Mouse (Mus musculus) myocyte (in vitro differentiated cells): ENCODE data around the gene Cirbp.

Experiments
- CEBPB ChIP-seq: IDR thresholded peaks from 2 replicates; pipeline ENCODE4 v1.6.1; 2011; ENCODE audit warnings: mild to moderate bottlenecking, moderate library complexity; ENCODE audit not compliant: poor library complexity, insufficient read depth, severe bottlenecking
- MAX ChIP-seq: IDR thresholded peaks from one replicate; pipeline ENCODE4 v1.6.1; 2011; ENCODE audit warnings: low read depth, mild to moderate bottlenecking, control low read depth
- MYOG ChIP-seq, 3 experiments: IDR thresholded peaks; one replicate each; pipeline ENCODE4 v1.6.1; 2011; ENCODE audit warnings: control low read depth in 2 of 3, low read depth in 2 of 3, mild to moderate bottlenecking in 2 of 3; ENCODE audit not compliant: insufficient read length in 2 of 3, control insufficient read depth in 1 of 3, insufficient read depth in 1 of 3
- POLR2A ChIP-seq: IDR thresholded peaks from one replicate; pipeline ENCODE4 v1.6.1; 2011; ENCODE audit warnings: low read depth, mild to moderate bottlenecking, control low read depth, moderate library complexity; ENCODE audit not compliant: insufficient read length
- POLR2AphosphoS2 ChIP-seq: IDR thresholded peaks from one replicate; pipeline ENCODE4 v1.6.1; 2011; ENCODE audit warnings: low read depth, control low read depth; ENCODE audit not compliant: insufficient read length
- TCF12 ChIP-seq: IDR thresholded peaks from one replicate; pipeline ENCODE4 v1.6.1; 2011; ENCODE audit warnings: mild to moderate bottlenecking, control low read depth; ENCODE audit not compliant: poor library complexity, insufficient read depth, severe bottlenecking
- TCF3 ChIP-seq: IDR thresholded peaks from one replicate; pipeline ENCODE4 v1.6.1; 2011; ENCODE audit warnings: low read depth, control low read depth; ENCODE audit not compliant: insufficient read length
- USF1 ChIP-seq: IDR thresholded peaks from one replicate; pipeline ENCODE4 v1.6.1; 2011; ENCODE audit warnings: low read depth, mild to moderate bottlenecking, control low read depth, moderate library complexity

GRCm38 (mm10) chr10:80176270-80176834 is 10.6 kb downstream of the Cirbp start:
- TF ChIP-seq TCF12, result no peak
- no peak for TF ChIP-seq USF1
- TF ChIP-seq TCF3, result no peak
- TF ChIP-seq CEBPB, result no peak
- TF ChIP-seq POLR2A, result no peak
- TF ChIP-seq MYOG (IDR thresholded peaks at IDR 0.05; ENCODE audit: control insufficient read depth in 1 of 3, insufficient read depth in 1 of 3, insufficient read length in 2 of 3, low read depth in 2 of 3), result no peak
- TF ChIP-seq MAX, result no peak
- TF ChIP-seq POLR2AphosphoS2, result no peak
